Mouse (Mus musculus) ES-Bruce4 (cell line): ENCODE measurements at regions not wholly inside any gene's neighbourhood (a gene's known extent, or its start where the extent isn't known, plus 50 kb on each side); places are given as distances from the start of the nearest gene placed in this dataset.

Experiments used
- H3K27ac ChIP-seq: 2 replicates; pipeline ENCODE4 v1.5.1; 2012; ENCODE audit warnings: low read length, inconsistent platforms; ENCODE audit not compliant: insufficient read depth
- H3K27me3 ChIP-seq: 2 replicates; pipeline ENCODE4 v1.6.1; 2012; ENCODE audit warnings: mild to moderate bottlenecking, low read length, inconsistent platforms; ENCODE audit not compliant: control insufficient read depth, poor library complexity, insufficient read depth, severe bottlenecking
- H3K36me3 ChIP-seq: 2 replicates; pipeline ENCODE4 v1.6.1; 2012; ENCODE audit warnings: inconsistent platforms, mild to moderate bottlenecking, low read length, moderate library complexity; ENCODE audit not compliant: control insufficient read depth, poor library complexity, insufficient read depth, severe bottlenecking
- H3K4me1 ChIP-seq: one replicate; pipeline ENCODE4 v1.8.1; 2011; ENCODE audit warnings: low read length; ENCODE audit not compliant: control insufficient read depth, insufficient read depth
- H3K4me3 ChIP-seq: 2 replicates; pipeline ENCODE4 v1.5.1; 2011; ENCODE audit warnings: low read depth, mild to moderate bottlenecking, low read length
- H3K9ac ChIP-seq: 2 replicates; pipeline ENCODE4 v1.6.1; 2012; ENCODE audit warnings: low read depth, mild to moderate bottlenecking, inconsistent platforms; ENCODE audit not compliant: poor library complexity, severe bottlenecking
- H3K9me3 ChIP-seq: replicated peaks from 2 replicates; pipeline ENCODE4 v1.6.1; 2012; ENCODE audit warnings: mild to moderate bottlenecking, low read length, inconsistent platforms; ENCODE audit not compliant: control insufficient read depth, poor library complexity, insufficient read depth, severe bottlenecking
- CTCF ChIP-seq: IDR thresholded peaks from one replicate; pipeline ENCODE4 v1.8.1; 2011; ENCODE audit warnings: low read depth, low read length
- EP300 ChIP-seq: IDR thresholded peaks from 2 replicates; pipeline ENCODE4 v1.6.1; 2011; ENCODE audit warnings: low read depth, low read length; ENCODE audit not compliant: insufficient read depth
- POLR2A ChIP-seq: IDR thresholded peaks from one replicate; pipeline ENCODE4 v1.8.1; 2011; ENCODE audit warnings: low read length; ENCODE audit not compliant: insufficient read depth

- no peaks in the 10 kb centered on the region for H3K9me3 ChIP-seq
Observed at GRCm38 (mm10) chr8:64366226-64366973, 160.3 kb upstream of the Tll1 start.

DNA sequence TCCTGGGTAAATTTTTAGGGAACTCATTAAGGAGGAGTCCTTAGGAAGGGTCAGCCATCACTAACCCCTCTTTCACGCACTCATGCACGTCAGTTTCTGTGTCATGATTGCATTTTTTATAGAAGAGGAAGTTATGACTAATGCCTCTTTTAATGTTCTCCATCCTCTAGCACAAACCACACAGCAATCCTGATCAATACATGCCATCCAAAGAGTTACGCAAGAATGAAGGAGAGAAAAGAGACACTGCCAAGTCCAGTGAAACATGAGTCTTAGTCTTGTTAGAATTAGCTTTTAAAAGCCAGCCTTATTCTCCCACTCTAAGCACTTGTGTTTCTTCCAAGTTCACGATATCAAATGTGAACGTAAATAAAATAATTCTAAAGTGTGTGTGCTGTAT is 151.0 kb upstream of the Tll1 start:
- Histone ChIP-seq H3K4me1 (no peaks in the 10 kb centered on the region), H3K9ac (no peak overlapping the region), H3K36me3 (no peaks in the 10 kb centered on the region), H3K9me3 (no peaks in the 10 kb centered on the region), H3K27me3 (no peaks in the 10 kb centered on the region), H3K4me3 (no peak overlapping the region), H3K27ac (no peak overlapping the region)
- TF ChIP-seq EP300 (no peak), CTCF (no peak), POLR2A (no peak)

More at GRCm38 (mm10) chr8:64366226-64366973, 160.3 kb upstream of the Tll1 start:
- no peak for TF ChIP-seq CTCF
- 0 out of 2 replicates have a peak, but pooled peaks have one; percentile 30 for TF ChIP-seq EP300
- Histone ChIP-seq H3K27me3 (no peaks in the 10 kb centered on the region), H3K27ac (peak overlapping the region; percentile 86), H3K9ac (no peak overlapping the region), H3K36me3 (no peaks in the 10 kb centered on the region), H3K4me1 (peaks cover 2% of the 10 kb centered on the region), H3K4me3 (no peak overlapping the region)

DNA sequence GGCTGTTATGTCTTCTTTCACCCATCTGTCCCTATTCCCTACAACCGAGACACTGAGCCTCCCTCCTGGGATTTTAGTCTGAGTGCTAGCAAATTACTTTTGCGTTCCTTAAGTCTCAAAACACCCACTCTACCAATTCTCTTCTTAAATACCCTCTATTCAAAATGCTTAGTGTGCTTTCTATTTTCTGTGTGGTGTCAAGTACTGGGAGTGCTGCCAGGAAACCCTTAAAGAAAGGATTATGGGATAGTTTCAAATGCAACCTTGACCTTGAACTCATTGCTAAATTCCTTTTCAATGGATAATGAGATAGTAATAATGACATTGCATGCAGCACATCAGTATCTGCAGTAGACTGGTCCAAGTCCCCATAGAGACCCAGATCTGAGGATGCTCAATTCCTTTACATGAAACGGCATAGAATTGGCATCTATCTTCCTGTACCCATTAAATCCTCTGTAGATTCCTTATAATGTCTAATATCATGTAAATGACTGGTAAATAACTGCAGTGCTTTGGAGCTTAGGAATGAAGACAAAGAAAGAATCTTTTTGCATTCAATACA is 142.1 kb upstream of the Tll1 start:
- H3K9me3 ChIP-seq = 0 out of 2 replicates have a peak, but pooled peaks cover 3% of the 10 kb centered on the region
- TF ChIP-seq CTCF (no peak), POLR2A (no peak), EP300 (no peak)
- H3K9ac ChIP-seq = no peak overlapping the region
- no peaks in the 10 kb centered on the region for H3K27me3 ChIP-seq
- H3K27ac ChIP-seq = peak overlapping the region; percentile 28; the same call in 1 of the 2 replicates
- H3K36me3 ChIP-seq = 0 out of 2 replicates have a peak, but pooled peaks cover 2% of the 10 kb centered on the region
- H3K4me1 ChIP-seq = peaks cover 3% of the 10 kb centered on the region
- H3K4me3 ChIP-seq = no peak overlapping the region

- Histone ChIP-seq H3K4me1 (peaks cover 3% of the 10 kb centered on the region), H3K27ac (0 out of 2 replicates have a peak overlapping the region, but pooled peaks have one; percentile 36), H3K9ac (no peak overlapping the region), H3K27me3 (no peaks in the 10 kb centered on the region), H3K9me3 (0 out of 2 replicates have a peak, but pooled peaks cover 3% of the 10 kb centered on the region), H3K36me3 (0 out of 2 replicates have a peak, but pooled peaks cover 2% of the 10 kb centered on the region), H3K4me3 (no peak overlapping the region)
- TF ChIP-seq EP300 (no peak), POLR2A (no peak), CTCF (no peak)
Observed at GRCm38 (mm10) chr8:64347490-64347889, 141.4 kb upstream of the Tll1 start.

GRCm38 (mm10) chr8:64346428-64346827 is 140.4 kb upstream of the Tll1 start:
- Histone ChIP-seq H3K36me3 (0 out of 2 replicates have a peak, but pooled peaks cover 2% of the 10 kb centered on the region), H3K4me1 (peaks cover 3% of the 10 kb centered on the region), H3K4me3 (no peak overlapping the region), H3K9me3 (0 out of 2 replicates have a peak, but pooled peaks cover 3% of the 10 kb centered on the region), H3K27me3 (no peaks in the 10 kb centered on the region), H3K9ac (no peak overlapping the region), H3K27ac (no peak overlapping the region)
- no peak for TF ChIP-seq POLR2A
- no peak for TF ChIP-seq EP300
- no peak for TF ChIP-seq CTCF

DNA sequence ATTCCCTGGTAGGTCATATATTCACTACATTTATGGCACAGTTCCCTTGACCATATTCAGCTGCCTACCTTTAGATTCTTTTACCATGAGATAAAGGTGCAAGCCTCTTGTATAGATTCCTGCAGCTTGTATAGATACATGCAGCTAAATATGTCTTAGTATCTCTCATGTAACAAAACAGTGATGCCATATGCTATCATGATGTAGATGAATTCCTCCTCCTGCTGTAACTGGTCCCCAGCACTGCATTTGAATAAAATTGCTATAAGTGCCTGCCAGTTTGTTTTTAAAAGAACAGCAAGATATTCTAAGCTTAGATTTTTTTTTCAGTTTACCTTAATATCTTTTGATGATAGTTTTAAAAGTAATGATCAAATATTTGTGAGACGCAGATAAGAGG is 138.9 kb upstream of the Tll1 start:
- 0 out of 2 replicates have a peak, but pooled peaks cover 2% of the 10 kb centered on the region for H3K36me3 ChIP-seq
- H3K27me3 ChIP-seq = no peaks in the 10 kb centered on the region
- no peak for TF ChIP-seq CTCF
- no peak for TF ChIP-seq POLR2A
- TF ChIP-seq EP300 = no peak

More for the DNA sequence above, 138.9 kb upstream of the Tll1 start:
- peaks cover 3% of the 10 kb centered on the region; the same call in 1 of the 2 replicates for H3K9me3 ChIP-seq
- H3K4me3 ChIP-seq = no peak overlapping the region
- H3K9ac ChIP-seq = no peak overlapping the region
- H3K27ac ChIP-seq = no peak overlapping the region
- peaks cover 3% of the 10 kb centered on the region for H3K4me1 ChIP-seq
